Mouse (Mus musculus): Measurements from ENCODE around the gene I830077J02Rik.

DNA sequence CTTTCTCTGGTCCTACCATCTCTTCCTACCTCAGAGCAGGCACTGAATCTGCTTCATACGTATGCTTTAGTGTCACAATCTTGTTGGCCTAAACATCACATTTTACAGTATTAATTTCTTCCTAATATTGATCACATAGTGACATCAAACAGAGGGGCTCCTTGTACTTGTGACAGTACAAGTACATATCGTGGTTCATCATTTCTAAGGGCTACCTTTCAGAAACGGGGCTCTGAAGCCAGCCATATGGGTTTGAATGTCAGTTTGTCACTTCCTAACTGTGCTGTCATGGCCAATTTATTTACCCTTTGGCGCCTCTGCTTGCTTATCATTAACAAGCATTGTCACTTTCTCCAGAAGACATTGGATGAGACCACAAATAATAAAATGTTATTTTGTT is 31.0 kb downstream of the I830077J02Rik start:
- TF ChIP-seq EP300 (IDR thresholded peaks at IDR 0.05; ENCODE audit: low read depth) (no peak), CTCF (IDR thresholded peaks at IDR 0.05; ENCODE audit: low read depth) (no peak)
